Mouse (Mus musculus) heart, postnatal 4 days (tissue): ENCODE data around the gene Il3. TPM values are rescaled to one million over a fixed set of nuclear protein-coding genes. Genes with fewer than 3 reads are reported as not detected.
"Not testable (repeated sequence)": the region's sequence is repeated elsewhere in the genome, so short reads cannot be mapped to it uniquely, and the experiment has no call there.

Source experiments
- DNase-seq: peaks from one replicate; pipeline ENCODE4 v3.0.0; 2021
- total RNA-seq, 2 experiments: library from RNA; stranded (reverse); gene quantifications; 2 replicates each; pipeline ENCODE4 v1.2.3; 2021

Gene Il3
- total RNA-seq = not detected

DNA sequence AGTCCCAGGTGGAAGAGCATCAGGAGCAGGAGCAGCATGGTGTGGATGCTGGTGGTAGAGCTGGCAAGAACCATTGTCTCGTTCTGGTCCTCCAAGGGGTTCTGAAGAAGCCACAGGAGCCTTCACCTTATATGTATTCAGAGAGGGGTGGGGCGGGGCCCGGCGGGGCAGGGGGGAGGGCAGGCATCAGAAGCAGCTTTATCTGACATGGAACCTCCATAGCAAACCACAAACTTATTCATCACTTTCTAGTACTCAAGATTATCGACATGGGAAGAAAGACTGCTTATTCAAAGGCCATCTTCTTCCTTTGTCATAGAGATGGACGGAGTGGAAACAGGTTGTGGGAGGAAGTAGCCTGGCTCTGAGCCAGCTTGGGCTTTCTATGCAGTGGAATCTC, at the start of gene Il3:
TSS of gene Il3 (minus strand) at position 101 of the 400 bp plus-strand sequence.
- DNase-seq = no peak

DNA sequence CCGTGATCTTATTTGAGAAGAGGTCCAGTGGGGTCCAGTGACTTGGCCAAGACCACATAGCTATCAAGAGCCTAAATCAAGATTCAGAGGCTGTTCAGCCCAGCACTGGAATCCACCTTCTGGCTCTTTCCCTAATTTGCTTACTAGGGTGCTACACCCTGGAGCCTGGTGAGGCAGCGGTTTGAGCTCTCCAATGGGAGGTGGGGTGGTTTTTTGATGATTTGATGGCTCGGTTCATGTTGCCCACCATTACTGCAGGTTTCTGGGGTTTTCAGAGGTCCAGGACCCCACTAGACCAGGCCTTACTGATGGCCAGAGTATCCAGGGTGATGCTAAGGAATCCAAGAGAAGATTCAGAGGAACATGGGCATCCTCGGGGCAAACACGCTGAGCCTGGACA, 48.3 kb upstream of the Il3 start:
- no peak for DNase-seq

DNA sequence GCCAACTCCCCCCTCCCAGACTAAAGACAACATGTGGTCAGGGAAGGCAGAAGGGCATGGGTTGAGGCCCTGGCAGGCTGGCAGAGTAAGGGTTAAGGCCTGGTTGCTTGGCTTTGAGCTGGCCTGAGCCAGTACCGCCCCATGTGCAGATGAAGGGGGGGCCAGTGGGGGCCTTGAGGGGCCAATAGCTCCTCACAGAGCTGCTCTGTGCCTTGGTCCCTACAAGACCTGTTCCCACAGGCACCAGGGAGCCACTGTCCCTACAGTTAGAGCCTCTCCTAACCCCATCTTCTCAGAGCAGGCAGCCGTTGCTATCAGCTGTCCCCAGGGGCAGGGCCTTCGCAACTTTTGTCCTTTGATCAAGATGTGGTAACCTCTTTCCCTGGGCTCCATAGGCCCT, 47.7 kb upstream of the Il3 start:
- no peak for DNase-seq

DNA sequence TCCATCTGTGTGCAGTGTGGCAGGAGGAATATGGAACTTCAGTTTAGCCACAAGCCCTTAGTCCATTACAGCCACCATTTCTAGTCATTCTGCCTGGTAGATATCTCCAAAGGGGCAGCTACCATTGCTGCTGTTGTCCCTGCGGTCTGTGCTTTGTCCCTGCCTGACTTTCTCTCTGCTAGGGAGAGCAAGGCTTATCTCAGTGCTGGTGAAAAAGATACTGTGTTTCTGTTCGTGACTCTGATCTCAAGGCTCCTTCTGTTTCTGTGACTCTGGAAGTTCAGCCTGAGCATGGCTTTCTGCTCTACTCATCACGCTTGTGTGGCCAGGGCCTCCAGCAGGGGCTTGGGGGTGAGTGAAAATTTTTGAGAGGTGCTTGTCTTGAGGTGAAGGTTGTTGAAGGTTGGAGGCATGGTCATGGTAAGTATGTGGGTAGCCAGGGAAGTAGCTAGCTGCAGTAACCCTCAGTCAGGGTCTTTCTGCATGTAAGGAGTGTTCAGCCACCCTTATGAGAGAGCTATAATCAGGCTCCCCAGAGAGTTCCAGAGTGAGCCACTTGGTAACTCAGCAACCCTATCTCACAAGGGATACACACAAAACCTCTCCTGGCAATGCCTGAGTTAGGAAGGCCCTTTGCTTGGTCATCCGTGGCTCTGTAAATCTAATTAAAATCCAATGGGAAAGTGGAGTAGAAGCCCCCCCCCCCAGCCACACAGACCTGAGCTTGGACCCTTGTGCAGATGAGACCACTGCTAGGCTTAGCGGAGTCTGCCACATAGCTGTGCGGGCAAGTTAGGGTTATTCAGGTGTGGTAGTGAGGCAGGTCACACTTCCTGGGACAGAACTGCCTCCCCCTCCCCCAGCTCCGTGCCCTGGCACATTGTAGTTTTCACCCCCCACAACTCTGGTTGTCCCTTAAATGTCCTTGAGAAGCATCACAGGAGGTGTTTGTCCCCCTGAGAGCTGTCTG, 46.6 kb upstream of the Il3 start:
- no peak for DNase-seq

- DNase-seq = no peak
Measured at GRCm38 (mm10) chr11:54312603-54313002, 45.5 kb upstream of the Il3 start.

DNA sequence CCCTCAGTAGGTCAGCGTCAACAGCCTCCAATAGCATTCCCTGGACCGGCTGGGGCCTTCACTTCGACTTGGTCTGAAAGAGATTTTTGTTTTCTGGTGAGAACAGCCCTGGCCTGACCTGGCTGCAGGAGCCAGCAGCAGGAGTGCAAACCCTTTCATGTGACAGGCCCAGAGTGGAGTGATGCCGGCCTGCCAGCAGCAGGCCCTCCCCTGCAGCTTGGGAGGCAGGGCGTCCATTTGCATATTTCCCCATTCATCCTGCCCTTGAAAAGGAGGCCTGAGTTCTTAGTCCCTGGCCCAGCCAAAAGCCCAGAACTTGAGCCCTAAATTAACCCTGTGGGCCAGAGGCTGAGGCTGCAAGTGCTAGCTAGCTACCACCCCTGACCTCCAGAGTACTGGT, 44.9 kb upstream of the Il3 start:
- DNase-seq = peak; percentile 13

- no peak for DNase-seq
Measured at GRCm38 (mm10) chr11:54310588-54310987, 43.5 kb upstream of the Il3 start.

DNA sequence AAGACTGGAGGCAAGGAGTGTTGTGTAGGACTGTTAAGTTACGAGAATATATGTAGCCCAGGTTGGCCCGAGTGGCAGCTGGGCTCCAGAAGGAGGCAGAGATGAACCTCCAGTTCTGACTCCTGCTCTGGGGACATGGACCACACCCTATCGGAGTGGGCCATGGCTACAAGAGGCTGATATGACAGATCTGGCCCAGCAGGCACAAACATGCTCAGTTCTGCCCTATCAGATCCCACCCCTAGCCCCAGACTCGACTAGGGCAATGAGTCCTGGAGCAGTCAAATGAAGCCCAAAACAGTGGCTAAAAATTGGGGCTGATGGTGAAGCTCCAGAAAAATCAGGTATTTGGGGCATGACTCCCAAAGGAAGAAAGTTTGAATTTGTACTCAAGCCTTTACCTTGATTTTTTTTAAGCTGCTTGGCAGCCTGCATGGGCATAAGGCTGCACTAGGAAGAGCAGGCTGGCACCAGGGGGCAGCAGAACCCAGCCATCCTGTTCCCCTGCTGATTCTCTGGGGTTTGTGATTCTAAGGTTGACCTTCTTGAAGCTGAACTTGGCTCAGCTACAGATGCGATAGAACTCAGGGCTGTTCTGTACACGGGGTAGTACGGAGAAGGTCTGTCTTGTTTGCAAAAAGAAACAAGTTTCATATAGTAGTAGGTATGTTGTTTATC, 40.2 kb upstream of the Il3 start:
- DNase-seq = peak; percentile 72

DNA sequence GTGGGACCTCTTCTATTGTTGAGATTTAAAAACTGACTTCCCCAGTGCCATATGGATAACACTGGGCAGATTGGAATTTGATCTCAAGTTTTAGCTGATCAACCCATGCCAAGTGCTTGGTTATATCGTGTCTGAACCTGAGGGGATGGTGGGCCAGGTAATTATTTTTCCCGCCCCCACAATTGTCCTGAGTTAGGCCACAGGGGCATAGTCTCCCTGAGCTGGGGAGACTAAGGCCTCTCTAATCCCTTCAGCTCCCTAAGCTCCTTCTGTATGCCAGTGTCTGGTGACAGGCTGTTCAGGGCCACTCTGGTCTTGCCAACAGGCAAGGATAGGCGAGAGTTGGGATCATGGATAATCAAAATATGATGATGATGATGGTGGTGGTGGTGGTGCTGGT, 38.3 kb upstream of the Il3 start:
- no peak for DNase-seq

DNA sequence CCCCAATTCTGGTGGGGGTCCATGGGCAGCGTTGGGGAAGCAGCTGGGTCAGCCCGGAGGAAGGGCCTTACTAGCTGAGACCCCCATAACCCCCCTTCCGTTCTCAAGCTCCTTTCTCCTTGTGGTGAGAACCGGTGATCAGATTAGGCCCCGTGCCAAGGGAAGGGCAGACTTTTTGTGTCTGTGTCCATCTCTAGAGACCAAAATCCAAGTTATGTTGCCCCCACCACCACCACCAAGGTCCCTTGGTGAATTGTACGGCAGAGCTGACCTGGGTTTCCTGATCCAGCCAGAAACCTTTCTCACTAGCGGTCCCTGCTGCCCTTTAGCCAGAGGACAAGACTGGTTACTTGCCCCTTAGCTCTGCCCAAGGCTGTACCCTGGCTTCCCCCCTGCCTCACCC, 37.4 kb upstream of the Il3 start:
- no peak for DNase-seq

DNA sequence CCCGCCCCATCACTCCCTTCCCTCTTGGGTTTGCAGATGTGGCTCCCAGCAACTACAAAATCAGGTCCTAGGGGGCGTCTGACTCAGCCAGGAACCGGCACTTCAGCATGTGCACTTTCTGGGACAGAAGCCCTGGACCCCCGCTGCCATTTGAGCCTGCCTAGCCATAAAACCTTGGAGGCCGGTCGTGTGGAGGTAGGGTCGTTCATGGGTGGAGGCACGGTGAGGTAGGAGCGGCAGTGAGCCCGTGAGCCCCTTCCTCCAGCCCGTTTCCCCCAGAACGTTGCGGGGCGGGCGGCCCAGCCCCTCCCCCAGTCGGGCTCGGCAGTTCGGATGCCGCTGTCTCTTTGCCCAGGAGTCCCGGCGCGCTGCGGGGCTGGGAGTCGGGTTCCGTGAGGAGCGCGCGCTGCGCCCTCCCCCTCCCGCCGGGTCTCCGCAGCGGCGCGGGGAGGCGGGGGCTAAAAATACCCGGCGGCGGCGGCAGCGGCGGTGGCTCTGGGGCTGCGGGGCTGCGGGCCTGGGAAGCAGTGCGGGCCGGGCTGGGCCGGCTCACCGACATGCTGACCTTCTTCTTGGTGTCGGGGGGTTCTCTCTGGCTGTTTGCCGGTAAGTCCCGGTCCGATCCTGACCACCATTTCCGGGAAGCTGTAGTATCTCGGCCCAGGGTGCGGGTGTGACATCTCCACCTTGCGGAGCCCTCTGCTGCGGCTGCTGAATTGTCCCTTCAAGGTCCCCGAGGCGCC, 36.8 kb upstream of the Il3 start, which contains the start of gene Acsl6:
TSS of gene Acsl6 (plus strand) at position 71 of the 743 bp plus-strand sequence.
- DNase-seq = peak; percentile 9

DNA sequence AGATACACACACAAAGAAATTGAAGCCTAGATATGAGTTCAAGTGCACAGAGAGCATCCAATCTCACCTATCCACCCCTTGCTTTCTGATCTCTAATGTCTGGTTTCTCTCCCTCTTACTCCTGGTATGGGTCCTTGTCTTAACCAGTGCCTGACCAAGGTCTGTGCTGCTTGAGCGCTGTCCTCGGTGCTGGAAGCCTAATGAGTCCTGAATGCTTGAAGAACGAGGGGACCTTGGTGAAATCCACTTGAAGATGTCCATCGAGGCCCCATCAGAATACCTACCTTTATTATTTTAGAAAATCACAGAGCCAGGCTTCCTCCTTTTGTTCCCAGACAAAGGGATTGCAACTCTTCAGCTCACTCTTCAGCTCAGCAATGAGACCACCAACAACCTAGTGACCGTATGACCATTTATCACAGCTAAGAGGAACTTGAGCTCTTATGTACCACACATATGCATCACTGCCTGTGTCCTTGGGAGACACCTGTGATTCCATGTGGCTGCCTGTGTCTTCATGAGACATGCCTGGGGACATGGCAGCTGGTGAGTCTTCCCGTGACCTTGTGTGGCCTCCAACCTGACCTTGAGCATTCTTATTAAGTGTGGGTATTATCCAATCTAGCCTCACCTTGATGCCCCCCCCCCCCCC, 36.1 kb upstream of the Il3 start:
- peak; percentile 60 for DNase-seq

- no peak for DNase-seq
Measured at GRCm38 (mm10) chr11:54302606-54303005, 35.5 kb upstream of the Il3 start.

- DNase-seq = no peak
Measured at GRCm38 (mm10) chr11:54301994-54302393, 34.9 kb upstream of the Il3 start.

DNA sequence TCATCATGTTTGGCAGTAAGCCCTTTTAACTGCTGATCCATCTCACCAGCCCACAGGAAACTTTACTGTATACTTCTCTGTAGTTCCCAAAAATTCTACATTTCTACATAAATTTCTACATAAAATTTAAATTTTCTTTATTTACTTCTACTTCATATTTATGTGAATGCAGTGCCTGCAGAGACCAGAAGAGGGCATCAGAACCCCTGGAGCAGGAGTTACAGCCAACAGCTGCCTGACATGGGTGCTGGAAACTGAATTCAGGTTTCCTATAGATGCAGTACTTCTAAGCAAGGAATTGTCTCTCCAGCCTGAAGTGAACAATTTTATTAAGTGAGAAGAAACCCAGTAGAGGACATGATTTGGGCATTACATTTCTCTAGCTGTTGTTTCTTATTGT, 31.7 kb upstream of the Il3 start:
- no peak for DNase-seq

- not testable (repeated sequence) for DNase-seq
Measured at GRCm38 (mm10) chr11:54297471-54297870, 30.4 kb upstream of the Il3 start.

DNA sequence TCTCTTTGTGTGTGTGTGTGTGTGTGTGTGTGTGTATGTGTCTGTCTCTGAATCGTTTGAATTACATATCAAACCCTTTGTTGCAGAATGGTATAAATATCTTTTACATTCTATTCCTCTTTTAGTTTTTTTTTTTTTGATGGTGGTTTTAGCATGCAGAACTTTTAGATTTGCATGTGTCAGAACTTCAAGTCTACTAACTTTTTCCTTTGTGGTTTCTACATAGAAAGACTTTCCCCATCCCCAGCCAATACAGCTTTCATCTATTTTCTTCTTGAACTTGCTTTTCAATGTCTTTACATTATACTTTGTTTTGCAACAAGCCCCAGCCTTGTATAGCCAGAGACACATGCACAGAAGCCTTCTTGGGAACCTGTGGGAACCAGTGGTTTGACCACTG, 29.7 kb upstream of the Il3 start:
- no peak for DNase-seq

- no peak for DNase-seq
Measured at GRCm38 (mm10) chr11:54295971-54296370, 28.9 kb upstream of the Il3 start.

- DNase-seq = no peak
Measured at GRCm38 (mm10) chr11:54293980-54294807, 27.1 kb upstream of the Il3 start.

DNA sequence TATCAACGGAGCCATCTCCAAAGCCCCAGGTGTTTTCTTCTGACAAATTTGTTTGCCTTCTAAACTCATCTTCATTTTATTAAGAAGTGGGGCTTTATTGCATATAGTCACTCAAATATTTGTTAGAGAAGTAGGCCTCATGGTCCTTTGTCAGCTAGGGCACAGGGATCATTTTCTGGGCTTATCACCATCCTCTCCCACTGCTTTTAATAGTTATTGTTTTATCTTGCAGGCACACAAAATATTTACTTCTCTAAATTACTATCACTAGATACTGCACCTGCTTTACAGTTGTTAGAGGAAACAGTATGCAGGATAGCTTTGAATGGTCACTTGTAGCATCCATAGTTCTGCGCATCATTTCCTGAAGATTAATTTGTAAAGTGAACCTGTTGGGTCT, 25.1 kb upstream of the Il3 start:
- DNase-seq = no peak

DNA sequence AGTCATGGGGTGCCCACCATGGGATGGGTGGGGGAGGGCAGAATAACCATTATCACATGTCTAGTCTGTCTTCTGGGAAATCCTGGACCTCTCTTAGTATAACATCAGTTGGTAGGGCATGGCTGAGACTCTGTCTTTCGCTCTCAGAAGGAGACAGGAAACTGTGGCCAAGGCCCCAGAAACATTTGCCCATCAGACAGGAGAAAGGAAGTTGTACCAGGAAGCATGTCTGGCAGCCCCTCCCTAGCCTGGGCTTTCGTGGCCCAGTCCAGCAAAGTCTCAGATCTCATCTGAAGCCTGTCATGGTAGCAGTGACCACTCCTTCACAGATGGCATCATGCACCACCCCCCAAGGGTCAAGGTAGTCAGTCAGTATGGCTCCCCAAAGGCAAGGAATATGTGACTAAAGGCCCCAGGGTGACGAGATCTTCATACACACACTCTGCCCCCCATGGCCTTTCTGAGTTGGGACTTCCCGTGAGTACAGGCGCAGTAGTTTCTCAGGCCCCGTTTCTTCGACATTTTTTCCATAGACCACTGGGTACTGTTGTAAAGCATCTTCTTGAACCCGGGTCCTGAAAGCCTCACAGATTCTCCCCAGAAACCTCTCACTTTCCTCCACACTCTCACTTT, 20.9 kb upstream of the Il3 start:
- no peak for DNase-seq
